Mouse (Mus musculus) small intestine, adult 2 months (tissue): ENCODE results near the gene Atp5g1.

ENCODE experiments used
- CTCF ChIP-seq: fragments of 200-500 bp; IDR thresholded peaks from 2 replicates; pipeline ENCODE4 v1.5.1; 2012; ENCODE audit warnings: low read depth, mild to moderate bottlenecking, control low read depth, inconsistent platforms, low read length, moderate library complexity, mixed read lengths; ENCODE audit not compliant: insufficient replicate concordance, insufficient read length; ENCODE audit errors: extremely low read depth
- POLR2A ChIP-seq: fragments of 200-500 bp; IDR thresholded peaks from 2 replicates; pipeline ENCODE4 v1.6.1; 2012; ENCODE audit warnings: low read depth, mild to moderate bottlenecking, control low read depth, inconsistent platforms, low read length, moderate library complexity

- TF ChIP-seq CTCF = no peak
- no peak for TF ChIP-seq POLR2A
Measured at GRCm38 (mm10) chr11:96020622-96021021, 54.8 kb downstream of the Atp5g1 start.
